Mouse (Mus musculus) heart, postnatal 10 days (tissue): ENCODE results near the gene Rmdn3. TPM values are rescaled to one million over a fixed set of nuclear protein-coding genes. Genes with fewer than 3 reads are reported as not detected.

ENCODE experiments used
- DNase-seq, 2 experiments: peaks; one replicate each; pipeline ENCODE4 v3.0.0; 2021
- intact Hi-C: fragments of 180-260 bp; cut with DNase I; formaldehyde crosslinking; loops from one replicate; pipeline ENCODE4 v1.15.1; 2025
- total RNA-seq, 2 experiments: library from RNA; stranded (reverse); gene quantifications; 2 replicates each; pipeline ENCODE4 v1.2.3; 2021

Rmdn3 gene
- total RNA-seq, 2 experiments from 2014 or later = 18.8 to 19.2 TPM

- DNase-seq = no peak
- intact Hi-C loops = no loop called here
Observed at GRCm38 (mm10) chr2:119111060-119111459, 45.8 kb downstream of the Rmdn3 start.

GRCm38 (mm10) chr2:119108554-119108953 lies 48.3 kb downstream of the Rmdn3 start:
- intact Hi-C loops = no loop called here

GRCm38 (mm10) chr2:119106583-119106982 lies 50.3 kb downstream of the Rmdn3 start:
- no peak for DNase-seq
- intact Hi-C loops = no loop called here

More at GRCm38 (mm10) chr2:119108554-119108953, 48.3 kb downstream of the Rmdn3 start:
- peak; percentile 52 to 64 for DNase-seq

GRCm38 (mm10) chr2:119101552-119101951 lies 55.3 kb downstream of the Rmdn3 start:
- intact Hi-C loops = loop anchor here (5.0 kb wide), 1 partner anchor 86 kb away; no protein-coding TSS in a partner anchor
- no peak for DNase-seq

Other genes with a start within 250 kb of the Rmdn3 start
- gene Chst14, start 230.5 kb downstream of the Rmdn3 start, total RNA-seq = 10 to 100 TPM; 14.1 to 14.5 TPM
- gene Ccdc32, start 127.6 kb downstream of the Rmdn3 start, total RNA-seq = 10 to 100 TPM; 12.8 to 17.4 TPM
- gene Rpusd2, start 122.2 kb downstream of the Rmdn3 start, total RNA-seq = 1 to 10 TPM; 5.6 TPM
- gene Knl1, start 109.9 kb downstream of the Rmdn3 start, total RNA-seq = 1 to 10 TPM; 6.7 to 9.1 TPM
- 1 to 10 TPM; 4.7 to 6.6 TPM for gene Rad51, start 44.2 kb downstream of the Rmdn3 start, total RNA-seq
- 1 to 10 TPM; 1.3 to 2.9 TPM for gene Gchfr, start 10.7 kb upstream of the Rmdn3 start, total RNA-seq
- gene Gm14137, start 17.5 kb upstream of the Rmdn3 start, total RNA-seq = not detected
- 10 to 100 TPM; 21.6 TPM for gene Zfyve19, start 51.6 kb upstream of the Rmdn3 start, total RNA-seq
- gene Dnajc17, start 51.8 kb upstream of the Rmdn3 start, total RNA-seq = 10 to 100 TPM; 12.0 to 13.3 TPM
- not detected for gene Ppp1r14d, start 72.9 kb upstream of the Rmdn3 start, total RNA-seq
- not detected for gene Spint1, start 80.3 kb upstream of the Rmdn3 start, total RNA-seq
- not detected for gene Rhov, start 114.2 kb upstream of the Rmdn3 start, total RNA-seq
- 10 to 100 TPM; 13.4 to 13.7 TPM for gene Vps18, start 131.7 kb upstream of the Rmdn3 start, total RNA-seq
- 10 to 100 TPM; 23.8 to 27.9 TPM for gene Dll4, start 168.8 kb upstream of the Rmdn3 start, total RNA-seq
- 1 to 10 TPM; 3.5 to 7.5 TPM for gene Chac1, start 194.2 kb upstream of the Rmdn3 start, total RNA-seq